Mouse (Mus musculus): ENCODE measurements around the gene Ciita. TPM values are rescaled to one million over a fixed set of nuclear protein-coding genes. Genes with fewer than 3 reads are reported as not detected.

Gene Ciita
- total RNA-seq (2017) = 0.69 and 1.2 TPM in 2 replicates

DNA sequence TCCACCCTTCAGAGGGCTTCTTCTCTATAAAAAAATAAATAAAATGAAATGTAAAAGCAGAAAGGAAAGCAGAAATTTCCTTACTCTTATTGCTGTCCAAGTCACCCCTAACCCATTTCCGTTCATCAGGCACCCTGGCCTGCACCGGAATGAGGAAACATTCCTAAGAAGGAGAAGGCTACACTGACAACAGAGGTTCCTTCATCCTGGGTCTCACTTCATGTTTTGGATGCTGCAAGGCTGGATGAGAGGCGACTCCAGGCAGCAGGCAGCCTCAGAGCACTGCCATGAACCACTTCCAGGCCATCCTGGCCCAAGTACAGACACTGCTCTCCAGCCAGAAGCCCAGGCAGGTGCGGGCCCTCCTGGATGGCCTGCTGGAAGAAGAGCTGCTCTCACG, at the start of gene Ciita:
TSS of gene Ciita (plus strand) at position 203 of the 400 bp plus-strand sequence.
- 0 out of 2 replicates have a peak, but pooled peaks have one; percentile 15 for ATAC-seq (replicated peaks; ENCODE audit: low read depth, poor library complexity, severe bottlenecking)

GRCm38 (mm10) chr16:10431911-10432310, 47.9 kb upstream of the Ciita start:
- ATAC-seq (replicated peaks; ENCODE audit: low read depth, poor library complexity, severe bottlenecking) = no peak

DNA sequence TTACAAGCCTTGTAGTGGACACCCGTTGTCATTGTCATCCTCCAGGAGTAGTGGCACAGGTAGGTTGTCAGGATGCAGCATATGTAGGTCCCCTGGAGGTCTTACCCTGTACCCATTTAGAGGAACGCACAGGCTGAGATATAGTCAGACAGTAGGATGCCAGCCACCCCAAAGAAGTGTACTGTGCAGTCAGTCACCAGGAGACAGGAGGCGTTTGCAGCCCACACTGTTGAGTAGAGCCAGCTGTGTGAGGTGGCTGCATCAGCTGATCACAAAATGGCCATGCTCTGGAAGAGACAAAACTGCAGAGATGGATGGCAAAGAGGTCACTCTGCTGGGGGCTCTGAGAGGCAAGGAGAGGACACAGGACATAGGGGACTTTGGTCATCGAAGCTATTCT, 47.5 kb upstream of the Ciita start:
- ATAC-seq (replicated peaks; ENCODE audit: low read depth, poor library complexity, severe bottlenecking) = no peak

DNA sequence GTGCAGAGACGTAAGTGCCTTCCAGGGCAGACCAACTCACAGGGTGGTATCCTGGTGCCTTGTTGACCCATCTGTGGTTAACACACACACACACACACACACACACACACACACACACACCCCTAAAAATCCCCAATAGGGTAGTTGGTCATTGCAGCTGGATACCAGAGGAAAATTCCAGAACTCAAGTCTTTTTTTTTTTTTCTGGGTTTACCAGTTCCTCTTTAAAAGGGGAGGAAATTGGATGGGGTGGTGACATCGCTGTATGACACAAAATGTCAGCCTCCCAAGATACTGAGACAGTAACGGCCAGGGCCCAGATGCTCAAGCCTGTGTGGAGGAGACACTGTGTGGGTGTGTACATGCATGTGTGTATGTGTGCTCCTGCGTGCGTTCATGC, 46.5 kb upstream of the Ciita start:
- peak; percentile 50 for ATAC-seq (replicated peaks; ENCODE audit: low read depth, poor library complexity, severe bottlenecking)

DNA sequence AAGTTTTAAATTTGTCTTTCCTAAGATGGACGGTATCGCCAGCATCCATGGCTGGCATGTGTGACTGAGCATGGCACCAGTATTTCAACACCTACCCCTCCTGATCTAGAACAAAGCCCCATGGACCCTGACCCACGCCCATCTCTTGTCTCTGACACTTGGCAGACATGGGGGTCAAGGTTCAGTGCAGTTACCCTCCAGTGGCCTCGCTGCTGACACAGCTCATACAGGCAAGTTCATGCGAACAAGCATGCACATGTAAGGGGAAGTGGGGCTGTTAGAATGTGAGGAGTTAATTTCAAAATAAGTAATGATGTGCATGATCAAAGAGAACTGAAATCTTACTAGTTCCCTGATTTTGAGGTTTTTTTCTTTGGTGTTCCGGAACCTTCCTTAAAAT, 43.7 kb upstream of the Ciita start:
- no peak; the same call in 1 of the 2 replicates for ATAC-seq (replicated peaks; ENCODE audit: low read depth, poor library complexity, severe bottlenecking)

- ATAC-seq (replicated peaks; ENCODE audit: low read depth, poor library complexity, severe bottlenecking) = no peak
Observed at GRCm38 (mm10) chr16:10438055-10438454, 41.8 kb upstream of the Ciita start.

DNA sequence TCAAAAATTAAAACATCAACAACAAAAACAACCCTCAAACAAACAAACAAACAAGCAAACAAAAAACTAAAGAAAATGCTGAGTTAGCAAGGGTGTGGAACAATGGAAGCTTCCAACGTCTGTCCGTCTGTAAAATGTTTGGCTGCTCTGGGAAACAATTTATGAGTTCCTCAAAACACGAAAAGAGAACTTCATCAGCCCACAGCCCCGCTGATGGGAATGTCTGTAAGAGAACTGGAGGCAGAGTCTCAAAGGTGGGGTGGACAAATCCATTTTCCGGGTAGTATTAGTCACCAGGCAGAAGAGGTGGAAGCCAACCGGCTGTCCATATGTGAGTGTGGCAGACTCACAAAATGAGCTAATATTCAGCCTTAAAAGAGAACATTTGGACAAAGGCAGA, 38.5 kb upstream of the Ciita start:
- ATAC-seq (replicated peaks; ENCODE audit: low read depth, poor library complexity, severe bottlenecking) = peak; percentile 62

- ATAC-seq (replicated peaks; ENCODE audit: low read depth, poor library complexity, severe bottlenecking) = peak; percentile 61
Observed at GRCm38 (mm10) chr16:10441761-10442160, 38.1 kb upstream of the Ciita start.

- ATAC-seq (replicated peaks; ENCODE audit: low read depth, poor library complexity, severe bottlenecking) = no peak
Observed at GRCm38 (mm10) chr16:10443723-10444122, 36.1 kb upstream of the Ciita start.

GRCm38 (mm10) chr16:10446573-10447263, 33.1 kb upstream of the Ciita start:
- no peak for ATAC-seq (replicated peaks; ENCODE audit: low read depth, poor library complexity, severe bottlenecking)

DNA sequence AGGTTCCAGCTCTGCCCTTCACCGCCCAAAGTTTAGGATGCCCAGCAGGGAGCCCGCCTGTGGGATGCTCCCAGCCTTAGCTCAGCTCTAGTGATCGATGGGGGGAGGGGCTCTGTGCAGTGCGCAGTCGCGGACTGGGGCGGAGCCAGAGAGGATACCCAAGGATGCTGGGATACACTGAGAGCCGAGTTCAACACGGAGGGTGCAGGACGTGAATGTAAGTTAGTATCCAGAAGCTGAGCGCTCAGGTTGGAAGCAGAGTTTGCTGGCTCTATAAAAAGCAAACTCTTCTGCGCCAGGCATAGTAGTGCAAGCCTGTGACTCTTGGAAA, 32.6 kb upstream of the Ciita start, which contains the start of gene Tvp23a:
TSS of gene Tvp23a (minus strand) at position 99 of the 331 bp plus-strand sequence.
- no peak for ATAC-seq (replicated peaks; ENCODE audit: low read depth, poor library complexity, severe bottlenecking)

DNA sequence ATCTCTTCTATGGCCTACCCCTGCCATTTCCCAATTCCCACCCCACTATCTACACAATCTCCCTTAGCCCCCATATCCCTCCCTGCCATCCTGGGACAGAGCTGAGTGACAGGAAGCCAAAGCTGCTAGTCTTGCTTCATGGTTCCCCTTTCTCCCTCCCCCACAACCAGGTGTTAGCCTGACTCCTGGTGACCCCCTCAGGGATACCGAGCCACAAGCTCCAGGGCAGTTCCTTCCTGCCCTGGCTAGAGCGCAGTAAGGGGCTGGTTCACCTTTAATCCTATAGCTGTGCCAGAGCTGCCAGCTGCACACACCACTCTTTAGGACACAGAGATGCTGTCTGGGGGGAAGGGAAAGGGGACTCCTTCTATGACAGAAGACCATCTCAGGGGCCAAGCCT, 32.1 kb upstream of the Ciita start:
- peak; percentile 30 for ATAC-seq (replicated peaks; ENCODE audit: low read depth, poor library complexity, severe bottlenecking)

- ATAC-seq (replicated peaks; ENCODE audit: low read depth, poor library complexity, severe bottlenecking) = peak; percentile 15; the same call in 1 of the 2 replicates
Observed at GRCm38 (mm10) chr16:10448931-10449330, 30.9 kb upstream of the Ciita start.

DNA sequence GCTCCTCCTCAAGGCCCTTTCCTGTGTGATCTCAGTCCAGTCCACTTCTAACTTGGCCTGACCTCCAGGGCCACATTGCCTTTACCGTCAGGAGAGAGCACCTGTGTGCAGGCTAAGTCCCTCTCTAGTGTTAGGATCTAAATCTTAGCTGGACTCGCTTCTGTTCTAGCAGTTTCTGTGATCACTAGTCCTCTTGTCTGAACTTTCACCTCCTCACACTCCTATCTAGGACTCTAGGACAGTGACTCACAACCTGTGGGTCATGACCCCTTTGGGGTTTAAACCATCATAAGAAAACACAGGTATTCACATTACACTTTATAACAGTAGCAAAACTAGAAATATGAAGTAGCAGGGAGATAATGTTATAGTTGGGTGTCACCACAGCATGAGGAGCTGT, 28.0 kb upstream of the Ciita start:
- no peak for ATAC-seq (replicated peaks; ENCODE audit: low read depth, poor library complexity, severe bottlenecking)

GRCm38 (mm10) chr16:10452445-10452896, 27.4 kb upstream of the Ciita start:
- ATAC-seq (replicated peaks; ENCODE audit: low read depth, poor library complexity, severe bottlenecking) = peak; percentile 87

DNA sequence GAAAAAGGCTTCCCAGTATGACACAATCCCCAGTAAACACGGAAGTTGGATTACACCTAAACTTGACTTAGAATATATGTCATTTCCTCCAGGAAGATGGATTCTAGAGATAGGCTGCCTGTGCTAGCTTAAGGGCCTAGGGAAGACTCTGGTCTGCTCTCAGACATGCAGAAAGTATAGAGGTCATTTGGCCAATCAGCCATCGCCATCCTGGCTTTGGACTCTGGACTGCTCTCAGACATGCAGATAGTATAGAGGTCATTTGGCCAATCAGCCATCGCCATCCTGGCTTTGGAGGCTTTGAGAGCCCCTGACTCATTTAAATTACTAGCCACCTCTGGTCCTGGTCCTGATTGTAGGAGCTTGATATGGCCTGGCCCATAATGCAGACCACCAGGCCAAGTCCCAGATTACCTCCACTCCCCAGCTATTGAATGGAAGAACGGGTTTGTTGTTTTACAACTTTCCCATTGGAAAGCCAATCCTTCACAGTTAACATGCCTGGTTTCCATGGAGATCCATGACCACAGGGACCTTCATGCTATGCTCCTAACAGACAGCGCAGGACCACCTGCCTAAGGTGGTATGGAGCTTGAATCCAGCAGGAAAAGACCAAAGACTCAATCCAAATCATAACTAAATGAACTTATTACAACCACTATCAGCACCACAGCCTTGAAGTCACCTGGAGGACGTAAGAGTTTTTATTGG, 25.8 kb upstream of the Ciita start:
- no peak for ATAC-seq (replicated peaks; ENCODE audit: low read depth, poor library complexity, severe bottlenecking)

GRCm38 (mm10) chr16:10454583-10454974, 25.3 kb upstream of the Ciita start:
- no peak for ATAC-seq (replicated peaks; ENCODE audit: low read depth, poor library complexity, severe bottlenecking)

GRCm38 (mm10) chr16:10460188-10460587, 19.7 kb upstream of the Ciita start:
- no peak for ATAC-seq (replicated peaks; ENCODE audit: low read depth, poor library complexity, severe bottlenecking)

- ATAC-seq (replicated peaks; ENCODE audit: low read depth, poor library complexity, severe bottlenecking) = peak; percentile 90
Observed at GRCm38 (mm10) chr16:10461178-10461577, 18.7 kb upstream of the Ciita start.

GRCm38 (mm10) chr16:10465011-10465681, 14.7 kb upstream of the Ciita start:
- ATAC-seq (replicated peaks; ENCODE audit: low read depth, poor library complexity, severe bottlenecking) = no peak
